Mouse (Mus musculus): ENCODE results near the gene Fxyd2.

GRCm38 (mm10) chr9:45410193-45410592, 10.7 kb downstream of the Fxyd2 start:
- TF ChIP-seq CTCF (IDR thresholded peaks at IDR 0.05; ENCODE audit: extremely low read depth, insufficient read depth, insufficient read length, insufficient replicate concordance), result no peak
- no peak for TF ChIP-seq POLR2A (IDR thresholded peaks at IDR 0.05; ENCODE audit: low read depth, low read length)

All from spleen, adult 2 months (tissue).